Mouse (Mus musculus) T-helper 2 cell (primary cell): Measurements from ENCODE around the gene Map4k5.

Experiments used
- in situ Hi-C: fragments of 300-600 bp; cut with MboI, MseI; formaldehyde crosslinking; loops from one replicate; pipeline ENCODE4 v1.15.1; 2025; ENCODE audit warnings: high pct_unique_total_duplicates

The Map4k5 gene

DNA sequence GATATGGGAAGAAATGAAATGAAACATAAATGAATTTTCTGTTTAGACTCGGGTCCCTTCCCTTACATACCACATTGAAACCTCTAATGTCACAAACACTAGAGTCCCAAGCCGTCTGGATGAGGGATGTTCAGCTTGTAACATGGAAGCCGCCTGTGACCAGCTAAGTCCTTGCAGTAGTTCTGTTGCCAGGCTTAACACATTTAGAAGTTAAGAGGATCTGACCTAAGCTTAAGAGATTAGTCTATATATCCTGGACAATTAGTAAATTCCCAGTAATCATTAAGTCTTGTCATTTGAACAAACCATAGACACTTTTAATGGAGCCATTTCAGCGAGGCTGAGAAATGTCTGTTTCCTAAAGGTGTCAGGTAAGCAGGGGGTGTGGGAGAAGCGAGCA, 137.0 kb downstream of the Map4k5 start:
- in situ Hi-C loops, result loop anchor here (10.0 kb wide), 1 partner anchor 139 kb away; the partner anchor contains the start of genes Atl1 and Map4k5

DNA sequence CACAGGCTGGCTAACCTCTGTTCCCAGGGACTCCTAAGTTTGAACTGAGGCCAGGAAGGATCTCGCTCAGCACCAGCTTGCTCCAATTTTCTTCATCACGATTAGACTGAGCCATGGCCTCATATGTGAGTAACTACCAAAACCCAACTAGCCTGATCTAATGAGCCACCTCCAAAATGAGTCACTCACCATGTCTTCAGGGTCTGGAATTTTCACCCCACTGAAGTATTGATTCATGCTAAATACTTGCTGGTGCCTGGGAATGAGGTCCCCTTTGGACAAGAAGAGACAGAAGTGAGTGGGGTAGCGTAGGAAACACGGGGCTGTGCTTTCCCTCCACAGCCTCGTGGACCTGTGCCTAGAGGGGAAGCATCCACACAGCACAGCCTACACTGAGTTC, 139.1 kb downstream of the Map4k5 start:
- in situ Hi-C loops, result loop anchor here (10.0 kb wide), 1 partner anchor 141 kb away; the partner anchor contains the start of genes Atl1 and Map4k5
